Mouse (Mus musculus) left cerebral cortex, adult 9 months (tissue): ENCODE measurements around the gene Limd2.
A peak's percentile ranks its signal among the peaks of the same experiment; 100 is the strongest.
"Not testable (repeated sequence)": the region's sequence is repeated elsewhere in the genome, so short reads cannot be mapped to it uniquely, and the experiment has no call there.

ENCODE experiments used
- DNase-seq, 2 experiments: peaks; one replicate each; pipeline ENCODE4 v3.0.0; 2022; ENCODE audit warnings: low spot score in 2 of 2

The Limd2 gene

DNA sequence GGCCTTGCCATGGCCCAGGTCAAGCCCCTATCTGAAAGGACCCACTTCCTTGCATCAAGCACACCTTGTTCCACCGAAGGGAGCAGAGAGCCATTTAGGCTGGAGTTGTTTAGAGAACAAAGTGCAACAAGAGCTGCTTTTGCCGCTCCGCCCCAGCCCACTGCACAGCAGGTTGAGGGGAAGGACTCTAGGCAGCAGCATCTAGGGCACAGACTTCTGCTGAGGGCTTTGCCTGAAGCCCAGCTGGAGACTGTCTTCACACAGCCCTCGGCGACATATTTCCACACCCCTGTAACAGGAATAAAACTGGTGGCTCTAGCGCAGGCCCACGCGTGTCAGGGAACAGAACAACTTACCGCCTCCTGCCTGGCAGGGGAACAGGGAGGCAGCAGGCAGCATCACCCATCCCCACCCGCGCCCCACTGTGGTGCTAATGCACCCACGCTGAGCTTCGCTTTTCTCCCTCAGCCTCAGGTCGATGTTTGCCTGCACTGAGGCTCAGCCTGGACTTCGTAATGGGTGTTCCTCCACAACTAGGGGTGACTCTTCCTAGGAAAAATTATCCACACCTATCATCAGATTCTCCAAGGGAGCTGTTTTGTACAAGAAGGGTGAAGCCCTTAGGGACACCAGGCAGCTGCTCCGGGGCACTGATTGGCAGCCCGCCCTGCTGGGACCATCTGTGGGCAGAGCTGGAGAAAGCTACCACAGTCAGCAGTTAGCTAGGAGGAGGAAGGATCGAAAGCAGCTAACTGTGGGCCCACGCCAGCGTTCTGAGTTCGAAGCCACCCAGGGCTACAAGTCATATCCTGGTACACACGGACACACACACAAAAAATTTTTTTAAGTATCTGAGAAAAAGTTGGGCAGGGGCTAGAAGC lies at the start of gene Limd2, which contains the start of gene Gm10840:
TSS of gene Limd2 (minus strand) at position 20 of the 881 bp plus-strand sequence.
TSS of gene Gm10840 (plus strand) at position 10 of the 881 bp plus-strand sequence.
- DNase-seq, result peak; percentile 93

DNA sequence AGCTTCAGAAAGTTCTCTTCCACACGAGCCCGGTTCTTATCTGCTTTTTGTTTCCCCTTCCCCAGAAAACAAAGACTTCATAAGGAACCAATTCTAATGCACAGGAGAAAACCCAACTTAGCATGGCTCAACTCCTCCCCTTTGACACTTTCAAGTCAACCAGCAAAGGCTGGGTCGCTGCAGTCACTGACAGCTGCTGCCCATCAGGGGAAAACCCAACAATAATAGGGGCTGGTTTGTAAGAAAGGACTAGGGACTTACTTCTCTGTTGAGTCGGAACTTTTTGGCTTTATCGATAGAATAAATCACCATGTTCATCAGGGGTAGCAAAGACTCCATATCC lies 41.4 kb upstream of the Limd2 start, which contains the start of gene Strada:
TSS of gene Strada (minus strand) at position 46 of the 343 bp plus-strand sequence.
- no peak for DNase-seq

DNA sequence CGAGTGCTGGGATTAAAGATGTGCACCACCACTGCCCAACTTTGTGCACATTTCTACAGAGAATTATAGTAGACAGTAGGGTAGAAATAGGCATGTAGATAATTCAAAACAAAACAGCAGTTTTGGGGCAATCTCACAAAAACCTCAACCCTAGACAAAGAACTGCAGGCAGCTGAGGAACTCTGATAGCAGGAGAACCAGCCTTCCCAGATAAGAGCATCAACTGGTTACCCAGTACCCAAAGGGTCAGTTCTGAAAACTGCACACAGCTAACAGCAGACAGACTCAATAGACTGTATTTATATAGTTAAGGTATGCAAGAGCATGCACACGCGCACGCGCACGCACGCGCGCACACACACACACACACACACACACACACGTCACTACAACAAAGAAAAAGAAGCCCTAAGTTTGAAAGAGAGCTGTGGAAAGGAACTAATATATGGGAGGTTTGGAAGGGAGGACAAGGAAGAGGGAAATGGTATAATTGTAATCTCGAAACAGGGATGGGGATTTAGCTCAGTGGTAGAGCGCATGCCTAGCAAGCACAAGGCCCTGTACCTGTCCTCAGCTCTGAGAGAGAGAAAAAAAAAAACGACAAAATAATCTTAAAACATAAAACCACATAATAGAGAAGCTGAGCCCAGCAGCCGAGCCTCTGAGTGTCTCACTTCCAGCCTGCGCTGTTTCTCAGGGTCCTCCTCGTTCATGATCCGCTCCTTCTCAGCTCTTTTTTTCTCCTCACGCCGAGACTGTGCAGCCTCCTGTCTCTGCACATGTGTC lies 40.9 kb upstream of the Limd2 start:
- no peak for DNase-seq

DNA sequence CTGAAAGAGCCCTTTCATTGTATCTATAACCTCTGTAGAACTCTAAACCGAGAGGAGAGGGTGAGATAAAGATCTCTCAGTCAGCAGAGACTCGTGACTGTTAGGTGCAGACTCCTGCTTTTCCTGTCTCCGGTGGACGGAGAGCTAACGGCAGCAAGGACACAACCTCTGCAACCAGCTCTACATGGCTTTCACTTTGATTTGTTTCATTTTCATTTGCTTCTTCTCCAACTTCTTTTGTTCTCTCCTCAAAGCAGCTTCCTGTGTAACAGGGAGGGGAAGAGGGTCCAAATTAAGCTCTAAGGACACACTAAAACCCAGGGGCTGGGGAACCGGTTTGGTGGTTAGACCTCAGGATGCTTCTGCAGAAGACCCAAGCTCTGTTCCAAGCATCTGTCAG lies 40.1 kb upstream of the Limd2 start:
- no peak for DNase-seq

DNA sequence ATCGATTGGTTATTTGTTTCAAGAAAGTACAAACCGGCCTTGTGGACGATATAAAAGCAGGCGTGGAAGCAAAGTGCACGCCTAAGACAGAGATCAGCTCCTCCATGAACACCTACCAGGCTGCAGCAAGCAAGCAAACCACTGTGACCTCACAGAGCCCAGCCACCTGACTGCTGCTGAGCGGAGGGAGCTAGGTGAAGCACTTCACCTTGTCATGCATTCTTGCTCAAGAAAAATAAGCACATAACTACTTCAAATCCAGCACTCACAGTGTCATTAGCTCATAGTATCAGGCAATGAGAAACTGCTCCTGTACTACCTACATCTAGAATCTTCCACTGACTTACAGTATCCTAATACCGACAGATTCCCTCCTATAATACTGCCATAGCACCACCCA lies 39.3 kb upstream of the Limd2 start:
- DNase-seq, result not testable (repeated sequence)

DNA sequence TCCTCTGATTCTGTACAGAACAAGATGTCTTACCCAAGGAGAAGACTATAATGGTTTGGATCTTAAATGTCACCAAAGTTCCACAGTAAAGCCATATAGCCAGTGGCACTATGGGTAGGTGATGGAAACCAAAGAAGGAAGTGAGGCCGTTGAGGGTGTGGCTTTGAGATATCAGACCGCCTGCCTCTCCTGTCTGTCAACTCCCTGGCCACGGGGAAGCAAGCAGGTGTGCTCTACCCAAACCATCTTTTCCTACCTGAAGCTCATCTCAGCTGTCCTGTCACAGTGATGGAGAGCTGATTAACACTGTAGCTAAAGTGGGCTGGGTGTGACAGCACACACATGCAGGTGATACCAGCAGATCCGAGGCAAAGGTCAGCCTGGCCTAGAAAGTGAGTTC lies 37.6 kb upstream of the Limd2 start:
- no peak for DNase-seq

DNA sequence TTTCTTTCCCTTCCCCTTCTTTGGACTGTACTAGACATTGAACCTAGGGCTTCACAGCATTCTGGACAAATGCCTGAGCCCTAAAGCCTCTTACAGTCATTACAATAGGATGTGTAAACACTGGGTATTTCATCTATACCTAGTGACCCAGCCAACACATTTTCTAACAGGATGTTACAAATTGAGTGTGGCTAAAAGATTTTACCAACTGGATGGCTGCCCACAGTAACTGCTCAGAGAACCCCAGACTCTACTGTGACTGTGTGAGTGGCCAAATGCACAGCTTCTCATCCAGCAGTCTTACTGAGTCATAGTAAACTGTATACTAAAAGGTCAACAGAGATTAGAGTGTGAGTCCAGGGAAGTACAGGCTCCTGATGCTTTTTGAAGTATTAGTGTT lies 34.7 kb upstream of the Limd2 start:
- no peak for DNase-seq

DNA sequence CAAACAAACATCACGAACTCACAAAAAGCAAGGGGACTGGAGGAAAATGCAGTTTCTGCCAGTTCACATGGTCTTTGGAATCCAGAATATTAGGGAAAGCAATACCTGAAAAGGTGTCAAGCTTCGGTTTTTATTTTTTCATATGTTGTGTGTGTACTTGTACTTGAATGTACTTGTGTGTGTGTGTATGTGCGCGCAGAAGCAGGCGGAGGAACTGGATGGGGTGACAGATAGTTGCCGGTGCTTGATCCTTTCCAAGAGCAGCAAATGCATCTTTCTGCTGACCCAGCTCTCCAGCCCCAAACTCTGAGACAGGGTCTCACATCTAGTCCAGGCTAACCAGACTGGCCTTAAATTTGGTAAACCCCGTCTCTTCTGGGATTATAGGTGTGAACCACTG lies 34.2 kb upstream of the Limd2 start:
- no peak for DNase-seq

DNA sequence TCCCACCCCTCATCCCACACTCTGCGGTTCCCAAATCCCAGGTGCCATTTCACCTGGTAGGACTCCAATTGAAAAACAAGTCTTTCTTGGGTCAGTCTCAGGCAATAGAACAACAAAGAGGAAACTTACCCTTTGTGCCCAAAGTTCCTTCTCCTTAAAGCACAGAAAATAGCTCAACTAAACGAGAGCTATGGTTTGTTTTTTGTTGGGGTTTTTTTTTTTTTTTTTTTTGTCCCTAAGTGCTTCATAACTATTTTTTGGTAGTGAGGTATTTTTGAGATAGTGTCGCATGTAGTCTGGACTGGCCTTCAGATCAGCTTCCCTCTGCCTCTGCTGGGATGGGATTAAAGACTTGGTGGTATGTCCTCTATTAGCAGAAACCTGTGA lies 33.5 kb upstream of the Limd2 start:
- DNase-seq, result no peak

DNA sequence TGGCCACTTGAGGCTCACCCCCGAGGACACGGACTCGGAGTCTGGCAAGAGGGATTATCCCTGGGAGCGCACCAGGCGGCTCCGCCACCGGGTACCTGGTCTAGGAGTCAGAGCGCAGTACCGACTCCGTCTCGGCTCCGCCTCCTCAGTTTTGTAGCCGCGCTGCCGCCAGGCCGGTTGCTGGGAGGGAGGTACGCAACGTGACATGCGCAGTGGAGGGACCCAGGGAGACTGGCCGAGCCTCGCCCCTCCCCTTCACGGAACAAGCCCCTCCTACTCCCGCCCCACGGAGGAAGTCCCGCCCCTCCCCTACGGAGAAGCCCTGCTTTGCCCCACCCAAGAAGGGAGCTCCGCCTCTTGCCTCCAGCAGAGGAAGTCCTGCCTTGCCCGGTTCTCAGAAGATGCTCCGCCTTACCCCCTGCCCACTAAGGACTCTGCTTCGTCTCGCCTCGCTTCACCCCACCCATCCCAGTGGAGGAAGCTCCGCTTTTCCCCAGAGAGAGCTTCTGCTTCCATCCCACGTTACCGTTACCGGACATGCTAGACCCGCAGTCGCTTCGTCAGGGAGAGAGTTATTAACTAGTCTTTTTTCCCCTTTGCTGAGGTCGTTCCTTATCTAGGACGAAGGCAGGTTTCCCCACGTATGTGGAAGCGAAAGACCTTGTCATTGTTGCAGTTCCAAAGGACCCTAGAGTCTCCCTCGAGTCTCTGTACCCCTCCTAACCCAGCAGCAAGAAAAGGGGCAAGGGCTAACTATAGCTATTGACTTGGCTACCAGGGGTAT lies 32.9 kb upstream of the Limd2 start:
- DNase-seq, result peak; percentile 88 to 95

DNA sequence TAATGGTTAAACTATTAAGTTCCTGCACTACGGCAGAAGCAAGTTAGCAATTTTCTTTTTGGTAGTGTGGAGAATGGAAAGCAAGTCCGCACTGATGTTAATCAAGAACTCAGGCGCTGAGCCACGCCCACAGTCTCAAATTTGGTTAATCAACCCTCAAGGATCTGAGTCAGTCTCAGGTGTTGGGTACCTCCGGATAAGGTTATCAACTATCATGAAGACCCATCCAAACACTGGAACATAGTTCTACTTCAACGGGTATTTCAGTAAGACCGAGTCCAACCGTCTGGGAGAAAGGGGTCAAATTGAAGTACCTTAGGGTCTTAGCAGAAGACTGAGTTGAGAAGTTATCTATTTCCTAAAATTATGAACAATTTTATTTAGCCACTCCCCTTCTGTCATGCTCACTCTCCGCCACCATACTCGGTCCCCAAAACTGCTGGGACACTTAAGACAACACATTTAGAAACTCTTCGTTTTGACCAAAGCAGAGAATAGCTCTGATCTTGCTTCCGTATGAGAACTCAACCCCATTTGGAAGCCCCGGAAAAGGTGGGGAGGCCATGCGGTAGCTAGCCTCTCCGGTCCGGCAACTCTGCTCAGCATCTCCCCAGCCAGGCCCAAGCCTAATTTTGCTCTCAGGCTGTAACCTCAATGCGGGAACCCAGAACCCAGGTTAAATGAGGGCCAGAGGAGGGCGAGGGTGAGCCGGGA lies 32.2 kb upstream of the Limd2 start:
- DNase-seq, result no peak

DNA sequence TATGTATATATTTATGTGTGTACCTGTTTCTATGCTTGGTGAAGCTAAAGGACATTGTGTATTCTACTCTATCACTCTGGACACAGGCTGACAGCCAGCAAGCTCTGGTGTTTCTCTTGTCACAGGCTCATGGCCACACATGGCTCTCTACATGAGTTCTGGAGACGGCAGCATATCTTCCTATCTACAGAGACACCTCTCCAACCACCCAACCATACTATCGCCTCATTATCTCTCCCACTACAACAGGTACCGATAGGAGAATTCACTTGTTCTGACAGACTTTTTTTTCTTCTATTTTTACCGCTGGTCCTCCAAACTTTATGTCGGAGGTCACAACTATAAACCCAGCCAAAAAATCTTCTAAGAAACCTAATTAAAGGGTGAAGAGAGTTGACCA lies 31.6 kb upstream of the Limd2 start:
- no peak for DNase-seq

DNA sequence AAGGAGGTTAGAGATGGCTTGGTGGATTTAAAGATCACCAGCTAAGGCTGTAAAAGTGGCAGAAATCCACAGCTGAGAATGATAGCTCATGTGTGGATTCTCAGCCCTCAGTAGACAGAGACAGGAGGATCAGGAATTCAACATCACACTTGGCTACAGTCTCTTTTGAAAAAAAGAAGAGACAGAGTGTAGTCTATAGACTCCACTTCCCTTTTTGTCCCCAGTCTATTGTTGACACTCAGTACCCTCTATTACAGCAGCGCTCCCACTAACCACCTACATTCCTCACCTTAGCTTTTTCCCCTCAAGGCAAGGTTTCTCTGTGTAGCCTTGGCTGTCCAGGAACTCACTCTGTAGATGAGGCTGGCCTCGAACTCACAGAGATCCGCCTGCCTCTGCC lies 31.1 kb upstream of the Limd2 start:
- no peak for DNase-seq

DNA sequence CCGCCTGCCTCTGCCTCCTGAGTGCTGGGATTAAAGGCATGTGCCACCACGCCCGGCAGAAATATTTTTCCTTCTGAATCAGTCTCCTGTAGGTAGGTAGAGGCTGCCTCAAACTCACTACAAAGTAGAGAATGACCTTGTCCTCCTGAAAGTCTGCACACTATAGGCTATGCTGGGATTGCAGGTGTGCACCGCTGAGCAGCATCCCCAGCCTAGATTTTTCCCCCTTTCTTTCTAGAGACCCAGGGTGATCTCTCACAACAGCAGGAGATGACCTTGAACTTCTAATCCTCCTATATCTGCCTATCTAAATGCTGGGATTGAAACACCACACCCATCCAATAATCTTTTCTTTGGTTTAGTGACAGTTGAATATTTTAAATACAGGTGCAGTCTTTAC lies 26.7 kb upstream of the Limd2 start:
- DNase-seq, result no peak

DNA sequence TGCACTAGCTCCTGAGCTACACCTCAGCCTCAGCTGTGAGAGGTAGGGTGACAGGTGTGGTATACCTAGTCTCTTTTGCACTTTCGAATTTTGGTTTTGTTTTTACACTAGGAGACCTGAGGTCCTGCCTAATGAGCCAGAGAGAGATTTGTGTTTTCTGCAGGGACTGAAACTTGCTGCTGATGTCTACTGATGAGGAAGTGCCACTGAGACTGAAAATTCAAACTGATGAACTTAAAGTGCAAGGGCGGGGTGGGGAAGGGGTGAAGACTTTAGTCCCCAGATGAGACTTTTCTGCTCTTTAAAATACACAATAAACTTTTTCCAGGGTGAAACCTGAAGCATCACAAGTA lies 19.8 kb upstream of the Limd2 start:
- DNase-seq, result no peak

DNA sequence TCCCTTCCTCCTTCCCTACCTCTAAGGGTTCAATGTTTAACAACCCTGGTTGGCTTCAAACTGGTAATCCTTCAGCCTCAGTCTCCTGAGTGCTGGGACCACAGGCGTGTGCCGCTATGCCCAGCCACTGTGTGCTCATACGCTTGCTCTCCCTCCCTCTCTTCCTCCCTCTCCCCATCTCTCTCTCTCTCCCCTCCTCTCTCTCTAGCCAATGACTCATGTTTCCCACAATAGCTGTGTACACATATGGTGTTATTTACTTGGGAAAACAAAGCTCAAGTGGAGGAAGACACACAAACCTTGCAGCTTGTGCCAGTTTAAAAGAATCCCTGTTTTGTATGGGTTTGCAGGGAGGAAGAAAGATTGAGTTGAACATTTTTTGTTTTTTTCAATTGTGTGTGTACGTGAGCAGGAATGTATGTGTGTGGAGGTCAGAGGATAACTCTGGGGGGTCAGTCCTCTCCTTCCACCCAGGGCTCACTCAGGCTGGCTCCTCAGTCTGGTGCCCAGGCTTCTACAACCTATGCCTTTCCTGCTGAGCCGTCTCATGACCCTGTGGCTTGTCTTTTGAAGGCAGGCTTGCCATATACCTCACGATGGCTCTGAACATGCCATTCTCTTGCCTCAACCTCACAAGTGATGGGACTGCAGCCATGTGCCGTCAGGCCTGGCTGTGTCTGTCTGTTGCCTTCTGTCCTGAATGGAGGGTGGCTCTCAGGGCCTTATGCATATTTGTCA lies 19.2 kb upstream of the Limd2 start:
- DNase-seq, result no peak

DNA sequence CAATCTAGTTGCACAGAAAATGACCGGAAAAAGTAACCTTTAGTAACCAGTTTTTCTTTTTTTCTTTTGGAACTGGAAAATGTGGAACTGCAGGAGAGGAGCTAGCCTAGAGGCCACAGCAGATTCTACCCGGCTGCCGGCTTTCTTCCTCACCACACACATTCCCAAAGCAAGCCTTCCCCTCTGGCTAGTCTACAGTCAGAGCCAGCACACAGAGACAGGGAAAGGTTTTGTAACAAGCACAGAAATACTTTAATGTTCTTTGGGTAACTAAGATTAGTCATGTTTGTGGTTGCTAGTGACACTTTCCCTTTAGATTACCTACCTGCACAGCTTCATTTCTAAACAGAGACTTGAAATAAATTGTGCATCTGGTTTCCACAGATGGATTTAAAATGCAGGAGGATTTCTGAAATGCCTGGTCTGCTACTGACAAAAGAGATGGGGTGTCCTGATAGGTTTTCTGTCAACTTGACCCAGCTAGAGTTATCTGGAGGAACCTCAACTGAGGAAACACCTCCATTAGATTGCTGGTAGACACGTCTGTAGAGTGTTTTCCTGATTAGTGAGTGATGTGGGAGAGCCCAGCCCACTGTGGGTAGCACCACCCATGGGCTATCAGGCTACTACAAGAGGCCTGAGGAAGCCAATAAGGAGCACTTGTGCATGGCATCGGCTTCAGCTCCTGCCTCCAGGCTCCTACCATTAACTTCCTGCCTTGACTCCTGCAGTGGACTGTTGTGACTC lies 17.5 kb upstream of the Limd2 start:
- DNase-seq, result peak in 1 of 2 experiments; percentile 24

DNA sequence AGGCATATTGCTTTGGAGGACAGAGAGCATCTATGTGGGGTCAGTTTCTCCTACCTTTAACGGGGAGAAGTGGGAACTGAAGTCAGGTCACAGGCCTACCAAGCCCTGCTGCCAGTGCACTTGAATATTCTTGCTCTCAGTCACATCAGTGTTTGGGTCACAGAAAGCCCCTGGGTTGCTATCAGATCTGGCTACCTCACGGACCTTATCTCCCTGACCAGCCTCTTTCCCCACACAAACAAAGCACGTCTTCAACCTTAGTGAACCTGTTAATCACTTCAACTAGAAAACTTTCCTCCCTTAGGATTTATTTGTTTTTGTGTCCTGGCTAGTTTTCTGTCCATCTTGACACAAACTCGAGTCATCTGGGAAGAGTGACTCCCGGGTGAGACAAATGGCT lies 15.7 kb upstream of the Limd2 start:
- no peak for DNase-seq

DNA sequence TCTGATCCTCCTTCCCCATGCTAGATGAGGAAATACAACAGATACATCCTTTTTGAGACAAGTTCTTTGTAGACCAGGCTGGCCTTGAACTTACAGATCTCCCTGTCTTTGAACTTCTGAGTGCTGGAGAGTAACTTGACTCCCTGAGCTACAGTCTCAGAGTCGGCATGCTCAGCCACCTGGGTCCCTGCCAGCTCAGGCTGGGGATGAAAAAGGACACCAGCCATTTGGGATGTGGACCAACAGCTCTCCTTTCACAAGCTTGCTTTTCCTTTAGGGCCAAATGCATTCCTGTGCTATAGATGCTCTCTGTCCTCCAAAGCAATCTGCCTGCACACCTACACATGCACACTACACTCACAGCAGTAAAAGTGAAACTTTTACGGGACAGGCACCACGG lies 14.4 kb upstream of the Limd2 start:
- DNase-seq, result no peak

DNA sequence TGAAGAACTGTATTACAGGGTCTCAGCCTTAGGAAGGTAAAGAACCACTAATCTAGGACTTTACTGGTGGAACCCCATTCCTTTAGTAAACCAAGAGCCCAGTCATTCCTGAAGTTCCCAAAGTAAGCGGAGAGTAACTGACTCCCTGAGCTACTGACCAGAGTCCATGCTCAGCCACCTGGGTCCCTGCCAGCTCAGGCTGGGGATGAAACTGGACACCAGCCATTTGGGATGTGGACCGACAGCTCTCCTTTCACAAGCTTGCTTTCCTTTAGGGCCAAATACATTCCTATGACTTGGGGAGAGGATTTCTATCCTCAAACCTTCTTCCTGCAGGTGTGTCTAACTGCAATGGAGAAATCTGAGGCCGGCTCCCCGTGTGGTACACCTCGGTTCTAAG lies 13.7 kb upstream of the Limd2 start:
- DNase-seq, result no peak
